Mouse (Mus musculus): ENCODE measurements at regions not wholly inside any gene's neighbourhood (a gene's known extent, or its start where the extent isn't known, plus 50 kb on each side); places are given as distances from the start of the nearest gene placed in this dataset.

DNA sequence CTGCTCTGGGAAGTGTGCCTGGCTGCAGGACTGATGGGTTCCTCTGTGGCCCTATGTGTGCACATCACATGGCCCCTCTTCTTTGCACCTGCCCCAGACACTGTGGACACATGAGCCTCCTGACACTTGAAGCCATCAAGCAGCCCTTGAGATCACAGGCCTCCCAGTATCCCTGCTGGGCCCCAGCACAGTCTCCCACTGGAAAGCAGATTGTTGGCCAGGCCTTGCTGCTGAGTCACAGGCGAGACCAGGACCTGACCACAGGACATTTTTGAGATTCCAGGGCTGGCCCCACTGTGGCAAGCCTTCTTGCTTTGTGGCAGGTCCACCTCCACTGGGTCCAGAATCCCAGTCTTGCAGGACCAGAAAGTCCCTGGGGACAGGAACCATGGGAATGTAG lies 105.5 kb upstream of the Ccnd1 start:
- peak; percentile 95 for DNase-seq (ENCODE audit: low read depth, low spot score)

DNA sequence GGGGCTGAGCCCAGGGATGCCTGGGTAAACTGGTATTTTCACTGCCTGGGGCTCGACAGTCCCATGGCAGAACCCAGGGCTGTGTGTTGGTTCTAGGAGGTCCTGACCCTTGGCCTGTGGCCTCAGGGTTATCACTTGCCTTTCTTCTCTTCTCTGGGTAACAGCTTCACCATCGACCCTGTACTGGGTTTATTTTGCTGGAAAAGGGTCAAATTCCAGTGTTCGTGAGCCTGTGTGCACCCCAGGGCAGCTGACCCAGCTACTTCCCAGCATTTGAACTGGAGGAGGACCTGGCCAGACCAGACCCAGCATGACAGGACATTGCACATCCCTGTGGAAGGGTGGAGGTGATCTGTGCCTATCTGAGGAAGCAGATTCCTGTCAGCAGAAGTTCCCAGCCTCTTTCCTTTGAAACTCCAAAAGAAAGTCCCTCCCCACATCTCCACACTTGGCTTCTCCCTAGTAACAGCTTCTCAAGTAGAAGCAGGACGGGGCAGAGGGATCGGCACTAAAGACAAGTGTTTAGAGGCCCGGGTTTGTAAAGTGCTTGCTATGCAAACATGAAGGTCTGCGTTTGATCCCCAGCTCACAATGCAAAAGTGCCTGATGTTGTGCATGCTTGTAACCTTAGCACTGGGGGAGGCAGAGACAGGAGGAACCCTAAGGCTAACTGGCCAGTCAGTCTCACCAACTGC lies 103.9 kb upstream of the Ccnd1 start:
- peak; percentile 62 for DNase-seq (ENCODE audit: low read depth, low spot score)

DNA sequence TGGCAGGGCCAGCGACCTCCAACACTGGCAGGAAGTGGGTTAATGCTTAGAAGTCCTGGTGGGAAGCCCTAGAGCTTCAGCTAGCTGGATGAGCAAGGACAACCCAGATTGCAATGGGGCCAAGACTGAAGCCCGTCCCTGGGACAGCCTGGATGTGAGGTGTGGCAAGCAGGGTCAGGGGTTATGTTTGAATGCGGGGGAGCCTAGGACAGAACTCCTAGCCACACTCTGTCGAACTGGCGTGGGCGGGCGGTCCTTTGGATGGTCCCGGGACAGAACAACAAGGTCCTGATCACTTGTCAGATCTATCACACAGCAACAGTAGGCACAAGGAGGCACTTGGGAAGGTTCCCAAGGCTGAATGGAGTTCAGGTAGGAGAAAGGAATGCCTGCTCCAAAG lies 101.1 kb upstream of the Ccnd1 start:
- no peak for DNase-seq (ENCODE audit: low read depth, low spot score)

DNA sequence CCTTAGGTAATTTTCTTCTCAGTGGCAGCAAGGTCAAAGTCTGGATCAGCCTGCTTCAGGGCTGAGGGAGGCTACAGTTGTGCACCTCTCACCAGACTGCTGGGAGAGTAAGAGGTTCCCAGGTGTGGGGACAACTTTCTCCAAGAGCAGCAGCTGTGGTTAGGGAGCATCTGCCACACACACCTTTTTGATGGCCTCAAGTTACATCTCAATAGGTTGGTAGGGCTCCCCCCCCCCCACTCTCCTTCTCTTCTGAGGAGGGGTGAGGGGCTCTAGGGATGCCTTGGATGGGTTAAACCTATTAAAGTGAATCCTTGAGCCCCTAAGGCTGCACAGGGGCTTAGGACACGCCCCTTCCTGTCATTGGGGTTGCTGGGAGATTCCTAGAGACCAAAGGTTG lies 94.7 kb upstream of the Ccnd1 start:
- no peak for DNase-seq (ENCODE audit: low read depth, low spot score)

DNA sequence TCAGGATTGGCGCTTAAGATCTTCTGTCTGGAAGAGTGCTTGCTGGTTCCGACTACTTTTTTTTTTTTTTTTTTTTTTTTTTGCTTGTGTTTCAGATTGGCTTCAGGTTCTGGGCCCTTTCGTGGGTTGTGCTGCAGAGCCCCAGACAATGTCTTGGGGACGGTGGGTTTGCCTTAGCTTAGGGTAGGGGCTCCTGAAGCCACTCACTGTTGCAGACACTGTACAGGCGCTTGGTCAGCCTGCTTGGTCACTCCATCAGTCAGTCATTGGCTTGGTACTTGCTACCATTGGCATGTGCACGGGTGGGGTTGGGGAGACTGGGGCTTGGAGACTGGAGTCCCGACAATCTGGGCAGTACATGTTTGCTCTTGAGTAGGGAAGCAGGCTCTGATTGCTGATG lies 91.5 kb upstream of the Ccnd1 start:
- no peak for DNase-seq (ENCODE audit: low read depth, low spot score)

DNA sequence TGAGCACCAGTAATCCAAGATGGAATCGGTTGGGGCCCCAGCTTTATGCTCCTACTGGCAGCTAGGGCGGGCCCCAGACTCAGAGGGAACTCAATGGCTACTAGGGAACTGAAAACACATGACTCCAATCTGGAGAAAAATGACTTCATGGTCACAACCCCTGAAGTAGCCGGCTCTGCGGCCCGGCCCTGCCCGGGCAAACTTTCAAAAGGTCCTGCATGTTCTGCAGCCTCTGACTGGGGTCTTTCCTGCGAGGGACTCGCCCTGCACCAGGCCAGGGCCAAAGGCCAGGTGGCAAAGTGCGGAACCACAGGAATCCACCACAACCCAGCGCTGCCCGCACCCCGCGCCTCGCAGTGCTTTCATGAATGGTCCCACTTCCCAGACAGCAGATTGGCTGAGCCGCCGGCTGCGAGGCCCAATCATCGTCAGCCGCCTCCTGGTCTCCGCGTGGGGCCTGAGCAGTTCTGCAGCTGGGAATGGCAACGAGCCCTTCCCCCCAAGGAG lies 91.0 kb upstream of the Ccnd1 start:
- DNase-seq (ENCODE audit: low read depth, low spot score) = no peak

DNA sequence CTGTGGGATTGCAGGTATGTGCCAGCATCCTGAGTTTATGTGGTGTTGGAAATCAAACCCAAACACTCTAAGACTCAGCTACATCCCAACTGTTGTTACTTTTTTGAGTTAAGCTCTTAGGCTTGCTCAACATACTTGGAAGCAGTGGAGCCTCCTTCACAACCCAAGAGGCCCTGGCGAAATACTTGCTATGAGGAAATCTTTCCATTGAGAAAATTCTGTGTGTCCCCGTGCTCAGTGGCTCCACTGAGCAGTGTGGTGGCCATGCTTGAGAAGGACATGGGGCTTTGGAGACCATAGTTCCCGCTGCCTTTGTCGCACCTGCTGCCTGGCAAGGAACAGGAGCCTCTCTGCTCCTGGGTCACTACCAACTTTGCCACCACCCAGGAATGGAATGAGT lies 89.9 kb upstream of the Ccnd1 start:
- DNase-seq (ENCODE audit: low read depth, low spot score) = no peak

DNA sequence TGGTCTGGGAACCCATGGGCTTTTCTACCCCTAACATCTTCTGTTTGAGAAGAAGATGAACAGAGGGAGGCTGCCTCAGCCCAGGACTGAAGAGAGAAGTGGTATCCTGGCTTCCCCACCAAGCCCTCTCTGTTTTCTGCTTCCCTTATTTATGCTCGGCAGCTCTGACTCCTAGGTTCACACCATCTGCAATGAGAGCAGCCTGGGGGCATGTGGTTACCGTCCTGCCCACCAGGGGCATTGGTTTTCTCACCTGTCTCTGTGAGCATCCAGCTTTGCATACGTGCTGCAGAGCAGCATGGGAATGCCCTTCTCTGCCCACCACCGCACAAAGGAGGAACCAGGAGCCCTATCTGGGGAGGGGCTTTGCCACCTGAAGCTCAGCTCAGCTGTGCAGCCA lies 89.4 kb upstream of the Ccnd1 start:
- no peak for DNase-seq (ENCODE audit: low read depth, low spot score)

DNA sequence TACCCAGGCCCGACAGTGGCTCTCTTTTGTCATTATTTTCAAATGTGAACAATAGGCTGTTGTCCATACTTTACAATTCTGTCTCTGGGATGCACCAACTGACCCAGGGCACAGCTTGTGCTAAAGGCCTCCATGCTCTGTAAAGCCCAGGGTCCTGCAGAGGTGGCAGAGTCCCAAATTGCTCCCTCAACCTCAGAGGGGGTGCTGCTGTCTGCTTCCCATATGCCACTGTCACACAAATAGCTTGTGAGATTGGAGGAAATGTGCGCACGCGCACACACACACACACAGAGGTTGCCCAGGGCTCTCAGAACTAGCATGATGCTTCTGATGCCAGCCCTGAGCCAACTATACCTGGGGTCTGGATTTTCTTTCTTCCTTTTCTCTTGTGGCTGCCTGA lies 87.3 kb upstream of the Ccnd1 start:
- no peak for DNase-seq (ENCODE audit: low read depth, low spot score)

DNA sequence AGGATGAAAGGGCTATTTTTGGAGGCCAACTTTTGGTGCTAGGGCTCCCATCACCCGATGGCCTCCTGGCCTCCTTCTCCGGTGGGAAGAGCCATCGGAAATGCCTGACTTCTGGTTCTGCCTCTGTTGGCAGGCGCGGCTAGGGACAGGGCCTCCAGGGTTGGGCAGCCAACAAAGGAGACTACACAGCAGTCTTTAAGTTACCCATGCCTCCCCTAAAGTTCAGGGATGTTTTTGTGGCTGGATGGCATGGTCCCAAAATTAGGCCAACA lies 86.2 kb upstream of the Ccnd1 start:
- no peak for DNase-seq (ENCODE audit: low read depth, low spot score)

DNA sequence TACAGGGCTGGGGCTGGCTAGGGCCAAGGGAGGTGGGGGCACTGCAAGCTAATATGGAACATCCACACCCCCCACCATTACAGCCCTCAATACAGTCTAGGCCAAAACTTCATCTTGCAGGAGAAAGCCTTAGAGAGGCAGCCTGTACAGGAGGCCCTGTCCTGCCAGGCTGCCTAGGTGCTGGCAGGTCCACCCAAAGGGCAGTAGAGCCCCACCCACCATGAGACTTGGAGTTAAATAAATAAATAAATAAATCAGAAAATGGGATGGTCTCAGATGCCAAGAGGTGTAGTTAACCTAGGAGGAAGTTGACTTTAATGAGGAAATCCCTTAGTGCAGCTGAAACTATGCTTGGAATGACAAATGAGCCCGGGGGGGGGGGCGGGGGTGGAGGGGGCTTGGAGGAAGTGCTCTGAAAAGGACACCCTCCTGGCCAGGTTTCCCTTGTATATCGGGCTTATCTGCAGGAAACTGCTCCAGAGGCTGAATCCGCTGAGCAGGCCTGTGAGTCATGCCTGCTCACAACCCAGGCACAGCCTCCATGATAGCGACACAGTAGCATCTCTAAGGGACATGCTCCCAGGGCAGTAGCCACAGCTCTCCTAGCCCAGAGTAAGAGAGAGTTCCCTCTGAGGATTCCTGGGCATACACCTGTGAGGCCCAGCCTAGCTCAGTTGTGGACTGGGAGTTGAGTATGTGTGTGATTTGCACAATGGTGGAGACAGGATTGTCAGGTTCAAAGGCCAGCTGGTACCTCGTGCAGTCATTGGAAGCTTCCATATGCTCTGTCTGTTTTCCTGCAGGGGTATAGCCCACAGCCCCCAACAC lies 85.7 kb upstream of the Ccnd1 start:
- peak; percentile 65 for DNase-seq (ENCODE audit: low read depth, low spot score)

DNA sequence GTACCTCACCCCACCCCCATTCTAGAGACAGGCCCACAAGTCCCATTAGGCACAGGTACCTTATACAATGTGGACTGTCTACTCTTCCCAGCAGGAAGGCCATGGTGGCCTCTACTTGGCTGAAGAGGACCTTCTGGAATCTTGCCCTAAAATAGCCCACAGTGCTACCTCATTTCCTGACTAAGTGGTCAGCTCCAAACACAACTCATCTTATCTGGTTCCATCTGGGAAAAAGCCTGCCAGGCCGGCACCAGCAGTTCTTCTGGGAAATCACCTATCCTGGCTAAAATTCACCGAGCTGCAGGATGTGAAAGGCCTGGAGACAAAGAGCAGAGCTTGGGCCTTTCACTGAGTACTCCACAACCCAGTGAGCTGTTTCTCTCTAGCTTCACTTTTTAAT lies 84.9 kb upstream of the Ccnd1 start:
- peak; percentile 32 for DNase-seq (ENCODE audit: low read depth, low spot score)

DNA sequence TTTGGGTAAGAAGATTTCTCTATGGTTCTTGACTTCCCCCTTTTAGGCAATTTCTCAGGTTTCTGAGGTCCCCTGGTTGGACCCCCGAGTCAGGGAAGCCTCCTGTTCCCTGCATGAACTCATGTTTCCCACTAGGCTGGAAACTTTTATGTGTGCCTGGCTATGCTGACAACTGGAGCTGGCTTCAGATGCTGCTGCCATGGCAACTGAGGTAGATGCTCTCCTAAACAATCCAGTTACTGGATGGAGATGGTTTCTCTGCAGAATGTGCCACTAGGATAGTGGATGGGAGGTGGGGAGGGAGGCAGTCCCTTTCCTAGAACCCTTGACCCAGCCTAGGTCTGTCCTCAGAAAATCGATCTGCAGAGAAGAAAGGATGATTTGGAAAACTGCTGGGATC lies 79.4 kb upstream of the Ccnd1 start:
- DNase-seq (ENCODE audit: low read depth, low spot score) = no peak

DNA sequence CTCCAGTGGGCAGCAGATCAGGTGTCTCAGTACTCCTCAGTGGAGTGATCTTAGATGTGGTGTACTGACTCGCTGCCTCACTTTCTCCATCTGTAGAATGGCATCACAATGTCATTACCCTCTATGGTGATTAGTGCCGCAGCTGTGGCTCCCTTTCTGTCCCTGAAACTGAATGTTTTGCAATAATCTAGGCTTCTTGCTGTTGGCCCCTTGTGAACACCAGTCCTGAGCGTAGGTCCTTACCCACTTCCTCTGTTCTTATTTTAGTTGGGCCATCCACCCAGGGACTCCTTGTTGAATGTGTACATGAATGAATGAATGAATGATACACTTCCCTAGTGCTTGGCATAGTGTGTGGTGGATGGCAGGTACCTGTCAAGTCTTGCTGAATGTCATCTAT lies 78.4 kb upstream of the Ccnd1 start:
- no peak for DNase-seq (ENCODE audit: low read depth, low spot score)

DNA sequence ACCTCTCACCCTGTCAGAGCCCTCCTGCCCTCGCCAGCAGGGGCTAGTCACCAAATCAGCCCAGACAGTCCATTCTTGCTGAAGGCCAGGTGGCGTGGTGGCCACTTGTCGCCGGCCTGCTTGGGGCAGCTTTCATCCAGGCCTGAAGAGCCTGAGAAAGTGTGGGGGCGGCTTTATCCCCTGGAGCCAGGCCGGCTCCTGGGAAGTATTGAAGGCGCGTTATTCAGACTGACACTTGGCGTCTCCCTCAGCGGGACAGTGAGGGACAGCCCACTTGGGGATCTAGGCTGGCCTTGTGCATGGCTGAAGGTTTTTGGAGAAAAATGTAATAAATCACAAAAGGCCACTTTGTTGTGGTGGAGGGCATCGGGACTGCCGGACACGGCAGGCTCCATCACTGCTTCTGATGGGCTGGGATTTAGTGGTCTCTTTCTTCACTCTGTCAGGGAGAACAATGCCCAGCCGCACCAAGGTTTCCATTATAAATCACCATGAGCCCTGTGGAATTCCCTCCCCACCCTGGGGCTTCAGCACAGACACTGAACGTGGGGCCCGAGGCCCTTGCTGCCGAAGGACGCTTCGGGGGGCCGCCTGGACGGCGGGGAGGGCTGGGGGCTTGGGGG lies 75.8 kb upstream of the Ccnd1 start:
- DNase-seq (ENCODE audit: low read depth, low spot score) = no peak

DNA sequence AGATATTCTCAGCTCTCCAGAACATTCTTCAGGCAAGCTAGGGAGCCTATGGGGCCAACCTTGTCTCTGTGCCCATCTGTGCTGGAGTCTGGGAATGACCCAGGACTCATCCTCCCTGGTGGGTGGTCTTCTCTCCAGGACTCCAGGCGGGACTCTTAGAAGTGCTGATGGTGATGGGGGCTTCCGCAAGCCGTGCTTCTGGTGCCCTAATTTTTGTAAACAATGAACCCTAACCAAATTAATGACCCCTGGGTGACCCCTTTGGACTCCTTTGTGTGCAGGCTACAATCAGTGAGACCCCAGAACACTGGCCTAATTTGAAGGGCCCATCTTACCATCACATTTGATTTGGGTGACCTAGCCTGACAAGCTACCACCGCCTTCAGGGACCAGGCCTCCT lies 71.0 kb upstream of the Ccnd1 start:
- DNase-seq (ENCODE audit: low read depth, low spot score) = no peak

DNA sequence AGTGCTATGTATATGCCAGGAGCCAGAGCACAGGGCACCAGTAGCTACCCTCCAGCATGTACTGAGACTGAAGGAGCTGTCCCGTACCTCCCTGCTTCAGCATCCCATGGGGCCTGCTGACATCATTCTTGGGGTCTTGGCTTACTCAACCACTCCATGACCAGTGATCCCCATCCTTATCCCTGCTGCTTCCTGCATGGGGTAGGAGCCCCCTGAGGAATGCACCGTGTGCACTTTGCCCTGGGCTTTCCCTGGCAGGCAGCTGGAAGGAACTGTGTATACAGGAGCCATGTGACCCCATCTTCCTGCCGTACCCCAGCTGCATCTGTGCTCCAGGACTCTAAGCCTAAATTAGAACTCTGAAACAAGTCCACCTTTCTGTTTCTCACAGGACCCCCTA lies 70.3 kb upstream of the Ccnd1 start:
- no peak for DNase-seq (ENCODE audit: low read depth, low spot score)

DNA sequence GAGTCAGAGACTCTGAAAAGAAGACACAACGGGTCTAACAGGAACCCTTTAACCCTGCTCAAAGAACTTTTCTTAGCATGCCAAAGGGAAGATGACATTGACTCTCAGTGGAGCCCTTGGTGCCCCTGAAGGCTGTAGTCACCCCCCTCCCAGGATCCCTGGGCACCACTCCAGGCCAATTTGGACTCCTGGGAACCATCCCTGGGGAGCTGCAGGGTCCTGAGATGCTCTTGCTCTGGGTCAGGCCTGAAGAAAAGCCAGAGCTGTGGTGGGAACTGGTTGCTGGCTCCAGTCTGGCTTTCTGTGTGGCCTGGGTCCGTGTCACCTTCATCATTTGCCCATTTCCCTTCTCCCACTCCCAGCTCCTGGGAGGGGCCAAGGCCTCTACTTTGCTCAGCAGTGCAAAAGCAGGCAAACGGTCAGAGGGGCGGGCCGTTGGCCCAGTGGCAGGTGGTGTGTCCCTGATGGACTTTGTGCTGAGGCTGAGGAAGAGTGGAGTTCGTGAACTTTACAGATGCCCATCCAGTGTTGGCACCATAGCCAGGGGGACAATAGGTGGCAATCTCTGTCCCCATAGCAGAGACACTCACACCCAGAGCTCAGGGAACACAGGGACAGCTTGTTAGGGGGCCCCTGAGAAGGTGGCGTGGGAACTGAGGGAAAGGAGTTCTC lies 69.1 kb upstream of the Ccnd1 start:
- no peak for DNase-seq (ENCODE audit: low read depth, low spot score)

DNA sequence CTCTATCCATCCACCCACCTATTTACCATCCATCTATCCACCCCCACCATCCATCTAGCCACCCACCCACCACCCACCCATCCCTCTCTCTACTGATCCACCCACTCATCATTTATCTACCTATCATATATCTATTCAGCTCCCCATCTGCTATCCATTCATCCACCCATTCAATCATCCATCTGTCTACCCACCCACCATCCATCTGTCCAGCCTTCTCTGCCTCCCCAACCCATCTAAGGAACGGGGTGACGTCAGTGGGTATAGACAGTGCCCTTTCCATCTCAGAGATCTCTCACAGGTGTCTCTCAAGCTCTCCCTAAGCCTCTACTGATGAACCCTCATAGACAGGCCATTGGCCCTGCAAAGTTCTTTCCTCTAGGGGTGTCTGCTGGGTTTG lies 67.5 kb upstream of the Ccnd1 start:
- no peak for DNase-seq (ENCODE audit: low read depth, low spot score)

DNA sequence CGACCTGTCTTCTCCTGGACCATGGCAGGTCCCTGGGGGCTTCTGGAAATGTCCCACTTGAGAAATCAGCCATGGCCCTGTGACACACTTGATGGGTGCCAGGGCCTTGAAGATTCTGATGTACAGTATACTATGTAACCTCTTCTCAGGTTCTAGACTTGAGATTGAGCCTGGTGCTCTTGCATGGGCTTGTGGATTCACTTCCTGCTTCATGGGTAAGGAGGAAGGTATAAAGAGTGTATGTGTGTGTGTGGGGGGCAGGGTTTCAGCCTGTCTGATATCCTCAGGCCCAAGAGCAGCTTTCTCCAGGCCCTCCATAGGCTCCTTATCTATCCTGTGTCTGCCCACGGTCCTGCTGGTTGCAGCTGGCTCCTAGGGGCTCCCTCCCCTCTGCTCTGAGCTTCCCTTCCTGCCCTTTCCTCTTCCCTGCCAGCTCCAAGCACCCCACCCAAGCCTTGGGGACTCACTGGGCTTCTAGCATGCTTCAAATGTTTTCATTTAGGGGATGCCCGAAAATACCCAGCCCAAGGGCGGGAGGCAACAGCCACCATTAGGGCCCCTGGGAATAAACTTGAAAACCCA lies 61.9 kb upstream of the Ccnd1 start:
- DNase-seq (ENCODE audit: low read depth, low spot score) = peak; percentile 34

DNA sequence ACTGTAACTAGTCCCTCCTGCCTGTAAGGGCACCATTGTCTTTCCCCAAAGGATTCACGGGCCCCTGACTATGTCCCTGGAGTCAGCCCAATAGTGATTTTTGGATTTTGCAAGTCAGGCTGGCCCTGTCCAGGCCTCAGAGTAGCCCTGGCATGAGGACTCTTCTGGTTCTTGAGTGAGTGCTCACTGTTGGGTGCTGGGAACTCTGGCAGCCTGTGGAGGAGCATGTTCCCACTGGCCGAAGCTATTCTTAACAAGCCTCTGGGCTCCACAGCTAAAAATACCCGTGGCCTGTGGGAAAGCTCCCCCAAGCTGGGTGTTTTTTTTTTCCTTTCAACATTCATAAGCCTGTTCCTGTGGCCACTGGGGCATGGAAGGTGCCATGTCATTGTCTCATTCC lies 60.0 kb upstream of the Ccnd1 start:
- DNase-seq (ENCODE audit: low read depth, low spot score) = no peak

DNA sequence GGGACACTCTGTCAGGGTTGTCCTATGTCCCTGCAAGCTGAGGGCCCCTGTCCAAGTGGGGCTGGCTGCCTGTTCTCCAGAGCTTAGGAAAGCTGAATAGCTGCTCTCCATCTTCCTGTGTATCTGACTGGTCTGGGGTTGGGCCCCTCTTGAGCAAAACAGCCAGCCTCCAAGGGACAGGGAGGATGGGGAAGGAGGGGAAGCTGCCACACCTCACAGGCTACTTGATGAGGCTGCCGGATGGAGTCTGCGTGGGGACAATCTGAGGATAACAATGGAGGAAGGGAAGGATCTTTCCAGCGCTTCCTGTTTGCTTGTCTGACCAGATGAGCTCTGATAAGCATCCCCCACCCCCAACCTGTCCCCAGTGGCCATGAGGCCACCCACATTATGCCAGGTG lies 57.1 kb upstream of the Ccnd1 start:
- no peak for DNase-seq (ENCODE audit: low read depth, low spot score)
